Mouse (Mus musculus): ENCODE measurements at regions not wholly inside any gene's neighbourhood (a gene's known extent, or its start where the extent isn't known, plus 50 kb on each side); places are given as distances from the start of the nearest gene placed in this dataset.

DNA sequence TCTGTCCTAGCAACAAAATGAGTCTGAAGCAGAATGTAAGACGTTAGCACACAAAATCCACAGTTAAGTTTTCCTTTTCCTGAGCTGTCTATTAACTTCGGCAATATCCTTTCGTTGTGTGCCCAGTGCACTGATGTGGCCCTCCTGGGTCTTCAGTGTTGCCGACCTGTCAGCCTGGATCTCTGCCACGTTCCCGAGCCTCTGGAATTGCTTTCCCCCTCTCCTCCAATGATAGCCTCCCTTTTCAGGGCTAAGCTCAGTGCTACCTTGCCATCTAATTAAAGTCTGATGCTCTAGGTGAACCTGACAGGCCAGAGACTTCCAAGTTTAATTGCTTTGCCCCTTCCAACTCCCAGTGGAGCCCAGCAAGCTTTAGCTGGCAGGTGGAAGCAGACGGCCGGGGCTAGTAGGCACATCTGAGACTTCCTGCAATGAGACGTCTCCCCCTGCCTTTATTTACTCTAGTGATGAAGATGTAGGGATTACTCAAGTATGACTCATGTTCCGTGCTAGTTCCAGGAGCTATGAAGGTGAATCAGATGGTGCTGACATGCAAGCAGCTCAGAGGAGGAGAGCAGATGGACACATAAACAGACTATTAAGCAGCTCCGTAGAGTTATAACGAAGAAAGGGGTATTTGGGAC lies 894.3 kb upstream of the Car8 start:
- no peak for DNase-seq (ENCODE audit: low spot score in 2 of 2)

DNA sequence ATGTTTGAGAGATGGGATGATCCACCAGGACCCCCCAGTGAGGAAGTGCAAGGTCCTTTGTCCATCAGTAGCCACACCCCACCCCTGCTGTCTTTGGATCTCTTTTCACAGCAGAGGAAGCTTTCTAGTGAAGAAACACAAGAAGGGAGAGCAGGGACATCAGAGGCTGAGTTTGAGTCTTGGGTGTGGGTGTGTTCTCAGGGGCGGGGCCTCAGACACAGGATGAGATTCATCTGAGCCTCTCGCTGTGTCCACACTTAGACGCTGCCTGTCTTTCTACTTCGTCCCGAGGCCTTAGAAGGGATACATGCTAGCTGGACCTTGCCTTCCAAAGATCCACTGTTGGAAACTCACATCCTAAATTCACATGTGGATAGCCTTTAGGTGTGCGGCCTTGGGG lies 893.5 kb upstream of the Car8 start:
- DNase-seq (ENCODE audit: low spot score in 2 of 2): no peak

DNA sequence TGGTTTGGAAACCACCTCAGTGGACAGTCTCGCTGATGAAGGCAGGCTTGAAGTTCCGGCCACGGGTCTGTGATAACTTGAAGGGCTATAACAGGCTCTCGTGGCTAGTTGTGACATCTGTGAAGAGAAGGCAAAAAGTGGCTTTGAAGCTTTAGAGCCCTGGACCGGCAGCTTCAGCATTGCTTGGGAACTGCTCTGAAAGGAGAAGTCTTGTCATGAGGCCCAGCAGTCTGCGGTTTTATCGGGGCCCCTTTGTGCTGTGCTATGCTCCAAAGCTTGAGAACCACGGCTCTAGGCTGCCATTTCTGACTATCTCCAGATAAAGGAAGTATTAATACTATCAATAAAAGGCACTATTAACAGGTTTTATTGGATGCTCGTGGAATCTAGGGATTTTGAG lies 892.8 kb upstream of the Car8 start:
- DNase-seq (ENCODE audit: low spot score in 2 of 2): no peak

DNA sequence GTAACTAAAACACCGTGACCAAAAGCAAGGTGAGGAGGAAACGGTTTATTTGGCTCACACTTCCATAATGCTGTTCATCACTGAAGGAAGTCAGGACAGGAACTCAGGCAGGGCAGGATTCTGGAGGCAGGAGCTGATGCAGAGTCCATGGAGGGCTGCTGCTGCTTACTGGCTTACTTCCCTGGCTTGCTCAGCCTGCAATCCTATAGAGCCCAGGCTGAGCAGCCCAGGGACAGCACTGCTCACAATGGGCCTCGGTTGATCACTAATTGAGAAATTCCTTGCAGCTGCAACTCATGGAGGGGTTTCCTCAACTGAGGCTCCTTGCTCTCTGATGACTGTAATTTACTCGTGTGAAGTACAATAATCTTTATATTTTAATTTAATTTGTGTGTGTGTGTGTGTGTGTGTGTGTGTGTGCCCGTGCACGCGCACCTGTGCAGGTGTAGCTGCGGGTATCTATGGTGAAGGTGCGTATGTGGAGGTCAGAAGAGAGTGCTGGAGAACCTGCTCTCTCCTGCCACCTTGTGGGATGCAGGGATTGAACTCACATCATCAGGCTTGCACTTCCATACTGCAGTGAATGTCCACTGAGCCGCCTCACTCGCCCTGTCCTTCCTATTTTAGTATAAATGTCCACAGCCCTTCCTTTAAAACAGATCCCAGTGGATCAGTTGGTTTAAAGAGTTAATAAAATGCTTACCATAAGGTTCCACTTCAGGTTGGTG lies 886.6 kb upstream of the Car8 start:
- DNase-seq (ENCODE audit: low spot score in 2 of 2): no peak

DNA sequence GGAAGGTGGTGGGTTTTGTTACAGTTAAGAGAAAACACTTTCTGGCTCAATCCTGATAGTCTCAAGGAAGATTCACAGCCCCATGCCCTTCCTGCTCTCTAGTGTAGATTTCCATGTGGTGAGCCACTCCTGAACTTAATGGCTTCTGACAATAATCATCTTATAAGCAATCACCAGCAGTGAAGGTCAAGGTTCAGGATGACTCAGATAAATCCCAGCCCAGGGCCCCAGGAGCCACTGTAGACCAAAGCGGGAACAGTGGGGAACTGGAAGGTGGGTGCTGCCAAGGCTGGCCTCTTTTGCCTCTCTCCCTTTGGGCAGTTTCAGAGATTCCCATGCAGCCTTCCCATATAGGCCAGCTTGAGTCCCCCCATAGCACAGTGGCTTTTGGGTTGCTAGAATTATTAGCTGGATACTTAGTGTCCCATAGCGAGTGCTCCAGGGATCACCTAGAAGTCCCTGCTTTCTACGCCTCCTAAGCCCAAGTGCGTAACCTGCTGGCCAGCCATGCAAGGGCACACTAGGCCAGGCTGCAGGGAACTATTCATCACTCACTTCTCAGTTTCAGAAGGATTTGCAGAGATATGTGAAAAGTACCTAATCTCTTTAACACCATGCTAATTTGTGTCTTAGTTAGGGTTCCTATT lies 885.9 kb upstream of the Car8 start:
- DNase-seq (ENCODE audit: low spot score in 2 of 2): no peak

DNA sequence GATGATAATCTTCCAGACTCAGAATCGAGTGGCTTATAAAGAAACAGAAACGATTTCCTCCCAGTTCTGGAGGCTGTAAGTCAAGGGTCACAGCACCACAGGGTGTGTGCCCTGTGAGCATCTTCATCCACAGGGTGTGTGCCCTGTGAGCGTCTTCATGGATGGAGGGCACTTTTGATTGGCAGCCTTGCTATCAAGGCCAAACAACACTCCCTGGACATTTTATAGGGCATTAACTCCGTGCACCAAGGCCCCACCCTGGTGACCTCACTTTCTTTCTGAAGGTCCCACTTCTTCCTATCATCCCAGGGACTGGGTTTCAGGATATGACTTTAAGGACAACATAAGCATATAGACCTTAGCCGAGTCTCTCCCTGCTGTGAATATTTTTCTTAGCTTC lies 885.3 kb upstream of the Car8 start:
- DNase-seq (ENCODE audit: low spot score in 2 of 2): no peak

DNA sequence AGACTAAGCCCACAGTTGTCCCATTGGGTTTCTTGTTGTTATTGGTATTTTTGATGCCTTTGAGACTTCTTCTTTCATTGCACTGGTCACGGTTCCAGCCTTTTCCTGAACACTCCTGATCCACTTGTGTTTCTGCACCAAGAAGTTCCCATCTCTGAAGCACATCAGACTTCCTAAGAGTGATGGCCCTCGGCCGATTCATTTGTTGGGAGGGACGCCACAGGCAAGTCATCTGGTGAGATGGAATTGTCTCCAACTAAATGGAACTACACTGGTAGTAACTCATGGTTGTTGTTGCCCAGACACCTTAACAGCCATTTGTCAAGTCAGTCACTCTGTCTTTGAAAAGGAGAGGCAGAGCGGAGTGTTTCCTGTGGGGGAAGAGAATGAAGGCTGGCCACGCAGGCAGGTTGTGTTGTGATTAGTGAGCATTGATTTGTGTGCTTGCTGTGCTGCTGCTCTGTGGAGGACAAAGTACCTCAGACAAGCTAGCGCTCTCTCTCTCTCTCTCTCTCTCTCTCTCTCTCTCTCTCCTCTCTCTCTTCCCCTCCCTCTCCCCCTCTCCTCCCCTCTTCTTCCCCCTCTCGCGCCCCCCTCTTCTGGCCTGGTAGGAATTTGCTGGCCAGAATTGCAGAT lies 884.7 kb upstream of the Car8 start:
- no peak for DNase-seq (ENCODE audit: low spot score in 2 of 2)

DNA sequence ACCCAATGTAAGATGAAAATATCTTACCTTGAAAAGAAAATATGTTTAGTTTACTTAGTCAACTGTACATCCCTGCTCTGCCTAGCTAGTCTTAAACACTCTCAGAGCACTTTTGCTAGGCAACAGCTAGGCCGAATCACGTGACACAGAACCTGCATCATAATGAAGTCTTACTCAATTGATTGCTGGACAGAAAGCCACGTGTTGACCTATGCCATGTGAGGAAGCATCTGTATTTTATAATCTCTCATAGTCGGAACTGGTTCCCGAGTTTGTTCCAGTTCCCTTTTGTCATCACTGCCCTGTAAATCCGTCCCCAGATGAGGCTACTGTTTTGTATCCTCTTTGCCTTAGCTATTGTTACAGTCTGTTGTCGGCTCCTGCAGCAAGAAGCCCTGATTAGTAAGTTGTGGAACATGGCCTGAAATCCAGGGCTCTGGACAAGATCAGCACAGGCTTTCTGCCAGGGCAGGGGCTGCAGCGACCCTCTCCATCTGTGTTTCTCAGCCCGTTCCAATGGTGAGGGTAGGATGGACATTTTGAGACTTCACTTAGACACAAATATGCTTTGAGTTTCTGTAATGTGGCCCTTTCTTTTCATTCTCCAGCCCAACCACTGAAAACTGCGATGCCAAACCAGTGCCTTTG lies 883.9 kb upstream of the Car8 start:
- DNase-seq (ENCODE audit: low spot score in 2 of 2): no peak

DNA sequence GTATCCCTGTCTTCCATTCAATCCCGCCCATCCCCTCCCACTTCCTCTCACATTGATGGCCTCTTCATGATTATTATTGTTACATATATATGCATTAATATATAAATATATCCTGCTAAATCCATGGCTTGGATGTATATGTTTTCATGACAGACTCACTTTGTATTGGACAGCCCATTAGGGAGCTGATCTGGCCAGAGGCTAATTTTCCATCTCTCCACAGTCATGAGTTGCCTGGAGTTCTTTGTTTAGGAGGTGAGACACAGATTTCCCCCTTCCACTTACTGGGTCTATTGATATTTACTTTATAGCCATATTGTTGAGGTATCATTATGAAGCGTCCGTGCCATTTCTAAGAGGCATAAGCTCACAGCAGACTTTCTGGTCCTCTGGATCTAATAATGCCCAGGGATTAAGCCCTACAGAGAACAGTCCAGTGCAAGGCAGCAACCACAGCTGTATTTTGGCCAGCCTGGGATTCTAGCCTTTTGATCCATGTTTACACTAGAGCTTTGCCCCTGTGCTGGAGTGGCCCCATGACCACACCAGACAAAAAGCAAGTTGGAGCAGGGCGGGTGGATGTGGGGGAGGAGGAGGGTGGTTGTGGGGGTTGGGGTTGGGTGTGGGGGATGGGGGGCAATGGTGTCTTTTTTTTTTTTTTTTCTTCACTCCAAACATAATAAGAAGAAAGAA lies 878.3 kb upstream of the Car8 start:
- DNase-seq (ENCODE audit: low spot score in 2 of 2): no peak

DNA sequence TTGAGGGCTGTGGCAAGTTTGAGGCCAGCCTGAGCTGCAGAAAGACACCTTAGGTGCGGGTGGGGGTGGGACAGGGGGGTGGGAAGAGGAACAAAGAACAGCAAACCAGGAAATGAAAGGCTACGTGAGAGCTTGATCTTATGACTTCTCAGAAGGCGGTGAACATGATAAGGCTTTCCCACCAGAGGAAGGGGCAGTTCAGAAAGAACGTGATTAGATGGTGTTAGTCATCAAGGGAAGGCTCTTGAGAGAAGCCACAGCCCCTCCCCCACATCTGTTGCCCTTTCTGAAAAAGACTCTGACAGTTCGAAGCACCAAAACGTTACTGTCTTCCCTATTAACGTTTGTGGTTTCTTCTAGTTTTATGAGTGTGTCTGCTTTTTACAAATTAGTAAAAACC lies 877.0 kb upstream of the Car8 start:
- no peak for DNase-seq (ENCODE audit: low spot score in 2 of 2)

DNA sequence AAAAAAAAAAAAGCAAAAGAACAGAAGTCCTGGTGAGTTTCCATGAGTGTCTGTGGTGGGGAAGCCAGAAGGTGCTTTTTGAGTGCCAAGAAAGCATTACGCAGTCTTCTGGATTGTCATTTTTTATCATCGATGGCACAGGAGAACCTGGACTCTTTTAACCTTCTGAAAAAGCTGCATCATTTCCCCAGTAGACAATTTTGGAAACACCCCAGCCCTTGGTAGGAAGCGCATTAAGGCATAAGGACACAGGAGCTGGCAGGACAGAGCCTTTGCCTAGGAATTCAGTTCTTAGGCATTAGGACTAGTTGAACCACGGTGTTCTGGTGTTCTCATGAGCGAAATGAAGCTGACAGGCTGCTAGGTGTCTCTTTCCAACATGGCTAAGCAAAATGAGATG lies 875.1 kb upstream of the Car8 start:
- DNase-seq (ENCODE audit: low spot score in 2 of 2): no peak

DNA sequence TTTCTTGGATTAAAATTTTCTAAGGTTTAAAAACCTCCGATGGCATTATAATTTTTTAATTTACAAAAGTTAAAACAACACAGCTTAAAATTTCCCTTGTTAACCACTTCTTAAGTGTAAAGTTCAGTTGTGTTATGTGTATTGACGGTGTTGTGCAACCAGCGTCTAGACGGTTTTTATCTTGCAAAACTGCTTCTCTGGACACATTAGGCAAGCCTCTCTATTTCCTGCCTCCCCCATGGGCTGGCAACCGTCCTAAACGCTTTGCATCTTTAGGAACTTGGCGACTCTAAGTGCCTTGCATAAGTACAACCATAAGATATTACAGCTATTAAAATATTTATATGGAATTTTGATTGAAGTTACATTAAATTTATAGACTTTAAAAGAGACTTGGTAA lies 871.5 kb upstream of the Car8 start:
- DNase-seq (ENCODE audit: low spot score in 2 of 2): no peak

DNA sequence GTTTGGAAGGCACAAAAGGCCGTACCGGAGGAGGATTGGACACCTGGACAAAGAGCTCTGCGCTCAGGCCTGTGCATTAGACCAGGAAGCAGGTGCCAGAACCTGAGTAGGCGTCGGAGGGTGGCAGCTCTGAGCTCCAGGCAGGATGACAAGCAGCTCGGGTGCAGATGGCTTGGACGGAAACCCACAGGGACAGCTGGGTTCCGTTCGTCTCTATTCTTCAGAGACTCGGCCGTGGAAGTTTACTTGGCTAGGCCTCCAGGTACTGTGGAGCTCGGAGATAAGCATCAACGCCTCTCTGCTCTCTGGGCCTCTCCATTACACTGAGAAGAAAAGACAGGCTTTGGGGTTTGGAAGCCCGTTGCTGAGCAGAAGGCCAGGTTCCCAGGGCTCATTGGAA lies 868.5 kb upstream of the Car8 start:
- DNase-seq (ENCODE audit: low spot score in 2 of 2): peak; percentile 64 to 81

DNA sequence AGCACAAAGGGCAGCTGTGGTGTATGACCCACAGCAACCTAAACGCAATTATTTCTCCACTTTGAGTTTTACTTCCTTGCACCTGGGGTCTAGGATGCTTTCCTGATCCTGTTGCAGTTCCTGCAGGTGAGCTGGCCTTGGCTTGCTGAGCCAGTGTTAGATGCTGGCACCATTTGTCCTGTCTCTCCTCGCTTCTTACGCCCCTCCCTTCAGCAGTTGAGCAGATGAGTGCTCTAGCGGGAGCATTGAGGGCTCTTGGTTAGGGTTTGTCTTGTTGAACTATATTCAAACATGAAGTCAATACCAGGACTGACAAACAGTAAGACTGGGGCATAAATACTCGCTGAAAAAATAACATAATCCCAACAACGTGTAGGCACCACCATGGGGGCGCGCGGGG lies 867.9 kb upstream of the Car8 start:
- no peak for DNase-seq (ENCODE audit: low spot score in 2 of 2)

DNA sequence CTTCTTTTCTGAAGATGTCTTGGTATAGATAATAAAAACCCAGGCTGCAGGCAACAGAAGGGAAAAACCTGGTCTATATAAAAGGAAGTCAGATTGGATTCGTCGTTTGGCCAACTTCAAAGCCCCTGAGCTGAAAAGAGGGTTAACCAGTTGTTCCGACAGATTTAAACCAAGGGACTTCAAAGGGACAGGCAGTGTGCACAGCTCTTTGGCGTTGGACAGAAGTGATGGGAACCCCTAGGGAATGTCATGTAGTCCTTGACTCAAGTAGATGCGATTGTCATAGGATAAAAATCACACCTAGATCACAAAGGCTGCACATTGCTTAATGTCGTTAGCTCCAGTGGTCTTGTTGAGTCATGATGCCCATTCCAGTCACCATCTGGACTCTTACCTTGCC lies 865.8 kb upstream of the Car8 start:
- no peak for DNase-seq (ENCODE audit: low spot score in 2 of 2)

DNA sequence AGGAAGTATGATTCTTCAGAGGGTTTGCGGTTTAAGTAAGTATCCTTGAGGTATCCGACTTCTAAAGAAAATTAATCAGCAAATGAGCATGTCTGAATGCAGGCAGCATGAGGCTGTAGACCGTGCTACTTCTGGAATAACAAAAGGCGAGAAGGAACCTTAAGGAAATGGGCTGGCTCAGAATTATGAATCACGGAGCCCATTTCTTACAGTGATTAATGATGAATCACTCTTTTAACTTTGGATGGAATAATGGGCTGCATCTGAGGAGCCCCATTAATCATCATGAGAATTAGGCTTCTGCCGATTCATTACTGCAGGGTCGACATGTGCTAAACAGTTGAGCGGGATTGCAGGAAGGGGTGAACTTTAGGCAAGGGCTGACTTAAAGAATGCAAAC lies 865.1 kb upstream of the Car8 start:
- no peak for DNase-seq (ENCODE audit: low spot score in 2 of 2)

DNA sequence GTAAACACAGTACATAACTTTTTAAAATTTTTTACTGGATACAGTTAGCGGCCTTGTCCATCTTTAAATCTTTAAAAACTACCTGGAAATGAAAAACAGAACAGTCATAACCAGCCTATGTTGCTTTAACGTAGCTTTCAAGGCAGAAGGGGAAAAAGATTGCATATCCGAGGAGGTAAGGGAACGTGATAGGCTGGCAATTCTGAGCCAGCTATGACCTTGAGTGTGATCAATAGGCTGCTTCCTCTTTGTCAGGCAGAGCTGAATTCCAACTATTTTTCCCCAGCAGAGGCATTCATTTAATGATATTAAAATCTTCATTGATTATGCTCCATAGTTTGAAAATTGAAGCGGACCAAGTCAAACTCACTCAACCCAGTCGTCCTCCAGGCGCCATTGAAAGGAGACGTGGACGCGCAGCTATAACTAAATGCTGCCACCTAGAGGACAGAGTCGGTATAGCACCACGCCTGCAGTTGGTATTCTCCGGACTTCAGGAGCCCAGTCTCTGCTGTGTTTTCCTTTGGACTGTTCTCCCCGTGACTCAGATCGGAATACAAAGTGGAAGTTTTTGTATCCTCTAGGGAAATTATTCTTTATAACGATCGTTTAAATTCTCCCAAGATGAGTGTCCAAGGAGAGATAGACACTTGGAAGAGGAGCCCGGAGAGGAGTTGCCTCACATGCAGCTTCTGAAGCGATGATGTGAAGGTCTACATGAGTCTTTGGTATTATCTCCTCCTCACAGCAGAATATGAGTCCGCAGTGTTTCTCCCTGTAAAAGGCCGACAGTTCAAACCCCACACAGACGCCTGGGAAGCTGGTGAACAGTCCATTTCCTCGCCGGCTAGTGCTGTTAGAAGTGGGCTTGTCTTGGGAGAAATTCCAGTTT lies 858.2 kb upstream of the Car8 start:
- peak; percentile 68 to 94 for DNase-seq (ENCODE audit: low spot score in 2 of 2)

DNA sequence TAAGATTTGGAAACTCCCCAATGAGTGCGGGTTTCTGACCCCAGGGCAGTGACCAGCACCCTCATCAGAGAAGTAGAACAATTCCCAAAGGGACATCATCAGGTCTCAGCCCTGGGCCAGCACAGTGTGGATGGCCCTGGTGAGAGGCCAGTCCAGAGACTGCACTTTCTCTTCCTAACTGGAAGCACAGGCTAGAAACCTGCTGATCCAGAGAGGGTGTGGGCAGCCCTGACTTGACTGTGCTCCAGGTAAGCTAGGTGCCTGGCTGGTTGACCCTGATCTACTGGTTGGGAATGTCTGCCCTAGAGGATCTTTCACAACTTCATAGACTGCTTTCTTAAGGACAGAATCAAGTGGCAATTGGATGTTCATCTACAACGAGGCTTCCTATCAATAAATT lies 857.4 kb upstream of the Car8 start:
- no peak for DNase-seq (ENCODE audit: low spot score in 2 of 2)

DNA sequence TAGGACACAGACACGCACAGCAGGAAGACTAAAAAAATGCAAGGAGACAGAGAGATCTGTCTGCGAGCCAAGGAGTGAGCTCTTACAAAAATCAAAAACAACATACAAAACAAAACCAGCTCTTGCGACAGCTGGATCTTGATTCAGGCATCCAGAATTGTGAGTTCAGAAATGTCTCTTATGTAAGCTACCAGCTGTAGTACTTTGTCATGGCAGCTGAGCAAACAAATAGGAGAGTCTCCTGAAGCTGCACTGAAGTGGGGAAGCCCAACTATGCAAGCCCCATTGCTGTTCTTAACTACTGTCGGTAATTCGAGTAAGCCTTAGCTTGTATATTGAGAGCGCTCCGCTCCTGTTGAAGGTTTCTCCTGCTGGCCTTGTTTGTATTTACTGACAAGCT lies 856.8 kb upstream of the Car8 start:
- peak in 1 of 2 experiments; percentile 40 for DNase-seq (ENCODE audit: low spot score in 2 of 2)

DNA sequence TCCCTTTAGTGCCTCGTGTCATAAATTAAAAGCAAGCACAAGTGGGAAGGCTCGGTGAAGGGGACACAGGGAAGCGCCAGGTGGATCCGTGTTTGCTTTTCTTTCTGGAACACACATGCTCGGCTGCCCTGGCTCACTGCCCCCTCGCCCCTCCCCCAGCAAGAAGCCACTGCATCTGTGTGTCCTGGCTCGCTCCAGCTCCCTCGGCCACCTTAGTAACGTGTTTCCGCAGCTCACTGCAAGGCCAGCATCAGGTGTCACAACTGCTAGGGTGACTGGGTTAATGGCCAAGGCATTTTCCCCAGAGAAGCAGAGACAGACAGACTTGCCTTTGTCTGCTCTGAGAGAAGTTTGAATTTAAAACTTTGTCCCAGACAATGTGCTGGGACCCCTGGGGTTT lies 855.7 kb upstream of the Car8 start:
- DNase-seq (ENCODE audit: low spot score in 2 of 2): no peak

Data from layer of hippocampus, adult 18-20 months (tissue).